Mouse (Mus musculus) left cerebral cortex, postnatal 25 days (tissue): ENCODE data around the gene Khdc1c. TPM values are rescaled to one million over a fixed set of nuclear protein-coding genes. Genes with fewer than 3 reads are reported as not detected.
"Not testable (repeated sequence)": the region's sequence is repeated elsewhere in the genome, so short reads cannot be mapped to it uniquely, and the experiment has no call there.

Source experiments
- DNase-seq, 2 experiments: peaks; one replicate each; pipeline ENCODE4 v3.0.0; 2022; ENCODE audit warnings: low spot score in 2 of 2, mixed read lengths in 1 of 2
- intact Hi-C: fragments of 180-260 bp; cut with DNase I; formaldehyde crosslinking; loops from one replicate; pipeline ENCODE4 v1.15.1; 2025
- total RNA-seq, 2 experiments: library from RNA; stranded (reverse); gene quantifications; 2 replicates each; pipeline ENCODE4 v1.2.3; 2021

Gene Khdc1c
- not detected for total RNA-seq

DNA sequence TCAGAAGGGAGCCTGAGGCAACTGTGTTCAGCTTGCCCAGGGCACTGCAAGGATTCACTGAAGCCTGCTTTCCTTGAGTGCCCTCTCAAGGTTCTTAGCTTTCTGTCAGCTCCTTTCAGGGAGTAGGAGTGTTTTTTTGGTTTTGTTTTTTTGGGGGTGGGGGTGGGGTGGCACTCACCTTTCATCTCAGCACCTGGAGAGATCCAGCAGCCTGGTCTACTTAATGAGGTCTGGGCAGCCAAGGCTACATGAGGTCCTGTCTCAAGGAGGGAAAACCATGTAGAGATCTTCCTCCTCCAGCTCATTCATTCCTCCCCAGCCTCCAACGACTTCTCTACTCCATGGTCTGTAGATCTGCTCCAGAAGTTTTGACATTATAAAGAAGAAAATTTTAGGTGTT, at the start of gene Khdc1c:
Khdc1c (plus strand) TSS at position 301 of the 400 bp plus-strand sequence.
- intact Hi-C loops: not testable (repeated sequence)

DNA sequence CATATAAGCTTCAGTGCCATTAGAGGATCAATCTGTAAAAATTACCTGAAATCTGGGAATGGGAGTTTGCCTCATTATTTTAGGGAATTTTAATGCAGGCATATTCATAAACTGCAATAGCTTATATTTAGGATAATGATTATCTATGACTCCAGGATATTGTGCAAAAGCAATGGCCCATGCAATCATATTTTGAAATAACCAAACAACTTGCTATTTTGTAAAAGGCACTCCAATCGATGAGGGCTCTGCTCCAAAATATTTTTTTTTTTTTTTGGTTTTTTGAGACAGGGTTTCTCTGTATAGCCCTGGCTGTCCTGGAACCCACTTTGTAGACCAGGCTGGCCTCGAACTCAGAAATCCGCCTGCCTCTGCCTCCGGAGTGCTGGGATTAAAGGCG, 47.9 kb upstream of the Khdc1c start:
- intact Hi-C loops: not testable (repeated sequence)

More for the DNA sequence above, at the start of gene Khdc1c:
- not testable (repeated sequence) for DNase-seq

DNA sequence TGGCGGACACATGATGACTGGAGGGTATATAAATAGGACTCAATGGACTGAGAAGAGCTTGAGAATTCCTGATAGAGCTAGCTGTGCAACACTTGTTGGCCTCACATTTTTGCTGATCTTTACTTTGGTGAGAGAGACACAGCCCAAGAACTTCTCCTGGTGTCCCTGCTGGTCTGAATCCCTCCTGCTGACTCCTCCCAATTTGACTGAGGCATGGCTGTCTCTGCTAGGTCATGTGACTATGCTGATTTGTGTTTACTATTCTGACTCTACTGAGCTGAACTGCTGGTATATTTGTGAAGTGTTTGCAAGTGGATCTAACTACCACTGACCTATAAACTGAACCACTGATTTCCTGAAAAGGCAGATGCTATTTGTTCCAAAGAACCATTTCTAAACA, 46.5 kb upstream of the Khdc1c start:
- no peak for DNase-seq
- intact Hi-C loops: no loop called here

More for the DNA sequence above, 47.9 kb upstream of the Khdc1c start:
- not testable (repeated sequence) for DNase-seq

DNA sequence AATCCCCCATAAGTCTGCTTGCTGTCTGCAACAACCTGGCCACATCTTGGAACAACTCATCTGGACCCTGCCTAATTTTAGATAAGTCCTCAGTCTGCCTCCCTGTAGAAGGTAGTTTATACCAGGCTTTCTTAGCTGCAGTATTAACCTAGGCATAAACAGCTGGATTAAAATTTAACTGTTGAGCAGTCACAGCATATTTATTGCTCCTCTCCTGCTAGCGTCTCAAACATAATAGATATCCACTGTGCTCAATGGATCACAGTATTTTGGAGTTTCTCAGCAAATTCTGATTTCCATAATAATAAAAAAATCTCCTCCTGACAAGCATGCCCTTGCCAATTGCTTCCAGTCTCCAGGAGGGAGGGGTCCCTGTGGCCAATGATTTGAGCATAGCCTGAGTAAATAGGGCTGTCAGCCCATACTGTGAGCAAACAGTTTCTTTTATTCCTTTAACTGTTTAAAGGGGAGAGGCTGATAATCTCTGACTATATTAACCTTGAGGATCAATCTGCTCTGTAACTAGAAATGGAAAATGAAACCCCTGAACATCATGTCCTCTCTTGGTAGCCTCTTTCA, 44.0 kb upstream of the Khdc1c start:
- DNase-seq: no peak
- intact Hi-C loops: no loop called here

DNA sequence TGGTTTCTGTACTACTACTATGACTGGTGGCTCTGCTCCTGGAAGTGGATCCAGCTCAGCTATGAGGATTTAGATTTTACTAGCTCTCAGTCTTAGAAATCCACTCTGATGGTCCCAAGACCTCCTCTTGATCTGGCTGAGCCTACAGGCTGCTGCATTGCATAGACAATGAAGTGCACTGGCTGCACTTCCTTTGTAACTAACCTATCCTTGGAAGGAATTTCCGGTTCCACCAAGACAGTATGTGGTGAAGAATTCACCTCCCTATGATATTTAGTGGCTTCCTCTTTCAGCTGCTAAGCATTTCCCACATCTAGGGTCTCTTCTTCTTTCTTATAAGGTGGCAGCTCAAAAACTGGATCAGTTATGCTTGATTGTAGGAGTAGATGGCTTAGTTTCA, 43.5 kb upstream of the Khdc1c start:
- DNase-seq: no peak
- intact Hi-C loops: no loop called here

DNA sequence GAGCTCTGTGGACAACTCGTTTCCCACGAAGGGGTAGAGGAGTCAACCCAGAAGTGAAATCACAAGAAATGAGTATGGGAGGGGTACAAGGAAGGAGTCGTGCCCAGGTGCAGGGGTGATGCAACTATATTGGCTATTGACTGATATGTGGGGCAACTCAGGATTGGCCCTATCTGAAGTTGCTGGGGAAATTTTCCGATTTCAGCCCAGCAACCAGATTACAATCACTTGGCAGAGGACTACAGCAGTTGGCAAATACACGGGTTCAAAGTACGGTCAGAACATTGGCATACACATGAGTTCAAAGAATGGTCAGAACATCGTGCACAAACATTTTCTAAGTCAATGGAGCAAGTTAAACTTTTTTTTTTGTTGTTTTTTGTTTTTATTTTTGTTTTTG, 41.4 kb upstream of the Khdc1c start:
- intact Hi-C loops: no loop called here

DNA sequence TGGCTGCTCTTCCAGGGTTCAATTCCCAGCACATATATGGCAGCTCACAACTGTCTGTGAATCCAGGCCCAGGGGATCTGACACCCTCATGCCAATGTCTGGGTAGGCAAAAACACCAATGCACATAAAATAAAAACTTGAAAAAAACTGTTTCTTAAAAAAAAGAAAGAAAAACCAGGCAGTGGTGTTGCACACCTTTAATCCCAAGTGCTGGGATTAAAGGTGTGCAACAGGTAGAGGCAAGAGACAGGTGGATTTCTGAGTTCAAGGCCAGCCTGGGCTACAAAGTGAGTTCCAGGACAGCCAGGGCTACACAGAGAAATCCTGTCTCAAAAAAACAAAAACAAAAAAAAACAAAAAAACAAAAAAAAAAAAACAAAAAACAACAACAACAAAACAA, 37.0 kb upstream of the Khdc1c start:
- DNase-seq, intact Hi-C loops: not testable (repeated sequence)

More for the DNA sequence above, 41.4 kb upstream of the Khdc1c start:
- no peak for DNase-seq

DNA sequence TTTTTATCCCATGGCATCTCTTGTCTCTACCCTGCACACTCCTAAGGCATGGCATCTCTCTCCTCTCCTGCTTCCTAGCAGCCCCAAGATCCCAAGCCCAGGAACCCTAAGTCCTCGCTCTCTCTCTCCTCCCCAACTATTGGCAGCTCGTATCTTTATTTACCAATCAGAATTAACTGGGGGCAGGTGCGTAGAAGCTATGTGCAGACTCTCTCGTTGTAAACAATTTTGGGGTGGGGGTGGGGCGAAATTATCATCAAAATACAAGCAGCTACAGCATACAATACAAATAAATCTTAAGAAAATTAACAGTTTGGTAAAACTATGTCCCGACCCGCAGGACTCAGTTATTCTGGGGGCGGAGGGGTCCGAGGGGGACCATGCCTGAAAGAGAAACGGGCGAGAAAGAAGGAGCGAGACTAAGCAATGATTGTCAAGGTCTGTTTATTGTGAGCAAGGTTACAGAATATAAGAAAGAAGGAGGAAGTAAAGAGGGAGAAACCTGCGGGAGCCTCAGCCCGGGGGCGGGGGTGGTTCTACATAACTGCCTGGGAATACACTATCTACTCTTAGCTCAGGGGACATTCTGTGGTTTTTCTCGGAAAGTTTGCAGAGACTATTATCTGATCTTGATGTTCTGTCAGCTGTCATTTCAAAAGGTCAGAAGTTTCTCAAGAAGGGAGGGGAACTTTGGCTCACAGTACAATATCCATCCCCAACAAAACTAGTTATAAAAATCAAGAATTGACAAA, 34.7 kb upstream of the Khdc1c start:
- intact Hi-C loops: no loop called here
- DNase-seq: no peak

DNA sequence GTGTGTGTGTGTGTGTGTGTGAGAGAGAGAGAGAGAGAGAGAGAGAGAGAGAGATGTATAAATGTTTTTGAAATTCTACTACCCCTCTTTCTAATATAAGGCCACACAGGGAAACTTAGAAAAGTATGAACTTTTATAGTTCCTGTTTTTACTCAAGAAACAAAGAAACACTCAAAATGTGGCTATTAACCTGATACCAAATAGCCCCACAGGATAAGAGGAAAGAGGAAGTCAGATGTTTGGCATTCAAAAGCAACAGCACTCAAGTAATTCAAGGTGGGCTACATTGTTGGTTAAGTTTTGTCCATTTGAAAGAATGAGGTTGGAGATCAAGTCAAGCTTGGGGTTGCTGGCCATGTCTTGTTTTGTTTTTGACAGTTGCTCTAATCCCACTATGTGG, 32.3 kb upstream of the Khdc1c start:
- intact Hi-C loops: no loop called here

DNA sequence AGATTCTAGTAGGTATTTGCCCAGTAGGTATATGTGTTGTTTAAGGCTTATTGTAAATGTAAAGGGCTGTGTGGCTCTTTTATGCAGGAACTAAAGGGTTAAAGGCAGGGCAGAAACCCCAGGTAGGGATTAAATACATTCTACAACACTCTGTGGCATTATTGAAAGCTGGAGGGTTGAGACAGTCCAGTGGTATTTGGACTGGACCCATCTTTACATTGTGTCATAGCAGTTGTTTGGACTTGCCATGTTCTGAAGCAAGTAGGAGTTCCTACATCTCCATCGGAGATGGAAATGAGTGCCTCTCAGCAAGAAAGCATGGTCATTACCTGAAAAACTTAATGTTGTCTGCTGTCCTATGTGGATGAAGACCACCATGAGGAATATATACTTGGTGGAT, 27.4 kb upstream of the Khdc1c start:
- no peak for DNase-seq
- intact Hi-C loops: loop anchor here (10.0 kb wide), 1 partner anchor 406 kb away; no protein-coding TSS in a partner anchor

More for the DNA sequence above, 32.3 kb upstream of the Khdc1c start:
- no peak for DNase-seq

DNA sequence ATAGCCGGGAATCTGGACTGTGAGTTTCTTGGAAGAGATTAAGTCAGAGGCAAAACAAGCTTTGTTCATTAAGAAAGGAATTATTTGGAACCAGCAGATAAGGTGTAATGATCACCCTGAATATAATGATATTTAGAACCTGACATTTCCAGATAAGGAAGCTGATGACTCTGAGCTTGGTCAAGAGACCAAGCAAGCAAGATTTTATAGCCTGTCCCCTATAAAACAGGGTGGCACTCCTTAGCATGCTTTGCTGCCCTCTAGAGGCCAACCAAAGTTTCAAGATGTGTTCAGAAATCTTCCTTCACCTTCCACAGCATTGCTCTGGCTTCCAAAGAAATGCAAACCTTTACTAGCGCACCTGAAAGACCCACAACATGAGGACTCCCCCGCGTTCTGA, 23.9 kb upstream of the Khdc1c start:
- intact Hi-C loops: loop anchor here (1.0 to 10.0 kb wide), 3 partner anchors 125 to 409 kb away; partner anchors contain the start of gene Tmem14a
- DNase-seq: peak; percentile 53 to 71

DNA sequence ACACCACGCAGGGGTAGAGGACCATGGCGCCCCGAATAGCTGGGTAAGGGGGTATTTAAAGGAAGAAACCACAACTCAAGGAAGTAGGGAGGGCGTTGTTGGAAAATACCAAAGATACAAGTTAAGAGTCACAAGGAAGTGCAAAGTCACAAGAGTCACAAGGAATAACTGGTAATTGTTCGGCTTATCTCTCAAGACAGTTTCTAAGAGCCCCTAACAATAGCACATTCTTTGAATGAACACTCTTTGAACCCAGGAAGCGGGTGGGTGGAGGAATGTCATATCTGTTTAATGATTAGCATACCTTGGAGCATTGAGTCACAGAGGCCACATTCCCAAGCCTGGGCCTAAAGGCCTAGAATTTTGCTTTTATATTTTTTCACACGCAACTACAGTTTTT, 23.4 kb upstream of the Khdc1c start:
- not testable (repeated sequence) for DNase-seq
- intact Hi-C loops: loop anchor here (1.0 to 10.0 kb wide), 3 partner anchors 126 to 410 kb away; partner anchors contain the start of gene Tmem14a

DNA sequence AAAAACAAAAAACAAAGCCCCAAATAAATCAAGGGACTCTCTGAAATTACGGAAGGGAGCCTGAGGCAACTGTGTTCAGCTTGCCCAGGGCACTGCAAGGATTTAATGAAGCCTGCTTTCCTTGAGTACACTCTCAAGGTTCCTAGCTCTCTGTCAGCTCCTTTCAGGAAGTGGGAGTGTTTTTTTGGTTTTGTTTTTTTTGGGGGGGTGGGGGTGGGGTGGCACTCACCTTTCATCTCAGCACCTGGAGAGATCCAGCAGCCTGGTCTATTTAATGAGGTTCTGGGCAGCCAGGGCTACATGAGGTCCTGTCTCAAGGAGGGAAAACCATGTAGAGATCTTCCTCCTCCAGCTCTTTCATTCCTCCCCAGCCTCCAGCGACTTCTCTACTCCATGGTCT, 18.8 kb upstream of the Khdc1c start, which contains the start of gene Khdc1a:
Khdc1a (plus strand) TSS at position 301 of the 400 bp plus-strand sequence.
- no peak for DNase-seq
- intact Hi-C loops: loop anchor here (10.0 kb wide), 1 partner anchor 415 kb away; no protein-coding TSS in a partner anchor

DNA sequence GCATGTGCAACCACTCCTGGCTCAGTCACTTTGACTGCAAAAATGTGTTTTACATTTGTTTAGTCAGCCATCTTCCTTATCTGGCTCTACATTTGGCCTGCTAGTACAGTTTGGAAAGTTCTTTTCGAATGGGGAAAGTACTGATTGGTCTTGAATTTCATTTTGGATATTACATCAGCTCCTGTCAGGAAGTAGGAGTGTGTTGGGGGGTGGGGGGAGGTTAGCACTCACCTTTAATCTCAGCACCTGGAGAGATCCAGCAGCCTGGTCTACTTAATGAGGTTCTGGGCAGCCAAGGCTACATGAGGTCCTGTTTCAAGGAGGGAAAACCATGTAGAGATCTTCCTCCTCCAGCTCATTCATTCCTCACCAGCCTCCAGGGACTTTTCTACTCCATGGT, 15.1 kb downstream of the Khdc1c start, which contains the start of gene Khdc1b:
Khdc1b (plus strand) TSS at position 301 of the 400 bp plus-strand sequence.
- DNase-seq: no peak

DNA sequence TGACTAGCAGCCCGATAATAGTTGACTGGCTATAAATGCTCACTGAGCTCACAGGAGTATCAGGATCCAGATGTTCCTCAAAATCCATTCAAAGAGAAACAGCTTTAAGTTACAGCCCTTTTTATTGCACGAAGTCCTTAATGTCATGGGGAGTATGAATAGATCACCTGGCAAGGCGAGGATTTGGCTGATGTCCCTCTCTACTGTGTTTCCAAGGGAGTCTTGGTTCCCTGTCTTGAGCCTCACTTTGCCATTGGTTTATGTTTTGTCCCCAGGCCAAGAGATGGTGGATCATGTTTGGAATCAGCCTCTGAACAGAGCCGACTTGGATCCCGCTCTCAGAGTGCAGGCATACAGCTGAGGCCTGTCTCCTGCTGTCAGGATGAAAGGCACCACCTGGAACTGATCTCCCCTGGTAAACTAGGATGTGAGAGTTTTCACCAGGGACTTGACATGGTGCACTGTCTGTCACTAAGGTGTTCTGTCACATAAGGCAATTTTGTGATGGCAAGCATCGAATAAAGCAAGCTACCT, 23.1 kb downstream of the Khdc1c start:
- intact Hi-C loops: no loop called here
- DNase-seq: no peak

More for the DNA sequence above, 15.1 kb downstream of the Khdc1c start, which contains the start of gene Khdc1b:
- intact Hi-C loops: no loop called here

DNA sequence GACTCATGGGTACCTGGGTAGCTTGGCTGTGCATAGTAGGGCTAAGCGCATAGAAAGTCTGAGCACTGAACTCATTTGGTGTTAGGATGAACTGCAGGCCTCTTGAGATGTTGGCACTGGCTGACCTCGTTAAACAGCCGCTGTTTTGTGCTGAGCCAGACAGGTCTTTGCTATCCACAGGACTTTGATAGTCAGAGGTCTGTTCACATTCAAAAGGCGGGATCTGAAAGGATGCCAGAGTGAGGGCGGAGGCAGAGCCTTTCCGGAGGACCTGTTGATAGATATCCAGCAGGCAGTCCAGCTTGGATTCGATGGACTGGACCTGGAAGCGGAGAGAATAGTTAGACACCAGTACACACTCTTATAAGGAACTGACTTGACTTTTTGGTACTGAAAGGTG, 34.7 kb downstream of the Khdc1c start:
- intact Hi-C loops: no loop called here
- DNase-seq: no peak

DNA sequence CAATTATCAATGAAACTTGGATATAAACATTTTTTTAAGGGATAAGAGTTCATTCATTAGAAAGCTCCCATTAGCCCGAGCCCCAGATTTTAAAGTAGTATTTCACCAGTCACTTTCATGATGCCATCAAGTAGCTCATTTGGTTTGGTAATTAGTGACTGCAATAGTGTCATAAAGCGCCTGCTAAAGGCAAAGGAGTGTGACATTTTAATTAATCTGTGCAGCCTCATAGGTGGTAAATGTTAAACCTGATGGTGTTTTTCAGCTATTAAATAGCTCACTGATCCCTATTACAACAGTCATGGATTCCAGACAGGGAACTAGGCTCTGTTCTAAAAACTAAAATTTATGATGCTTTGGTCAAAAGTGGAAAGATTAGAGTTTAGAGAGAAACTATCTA, 39.1 kb downstream of the Khdc1c start:
- DNase-seq: no peak
- intact Hi-C loops: no loop called here

DNA sequence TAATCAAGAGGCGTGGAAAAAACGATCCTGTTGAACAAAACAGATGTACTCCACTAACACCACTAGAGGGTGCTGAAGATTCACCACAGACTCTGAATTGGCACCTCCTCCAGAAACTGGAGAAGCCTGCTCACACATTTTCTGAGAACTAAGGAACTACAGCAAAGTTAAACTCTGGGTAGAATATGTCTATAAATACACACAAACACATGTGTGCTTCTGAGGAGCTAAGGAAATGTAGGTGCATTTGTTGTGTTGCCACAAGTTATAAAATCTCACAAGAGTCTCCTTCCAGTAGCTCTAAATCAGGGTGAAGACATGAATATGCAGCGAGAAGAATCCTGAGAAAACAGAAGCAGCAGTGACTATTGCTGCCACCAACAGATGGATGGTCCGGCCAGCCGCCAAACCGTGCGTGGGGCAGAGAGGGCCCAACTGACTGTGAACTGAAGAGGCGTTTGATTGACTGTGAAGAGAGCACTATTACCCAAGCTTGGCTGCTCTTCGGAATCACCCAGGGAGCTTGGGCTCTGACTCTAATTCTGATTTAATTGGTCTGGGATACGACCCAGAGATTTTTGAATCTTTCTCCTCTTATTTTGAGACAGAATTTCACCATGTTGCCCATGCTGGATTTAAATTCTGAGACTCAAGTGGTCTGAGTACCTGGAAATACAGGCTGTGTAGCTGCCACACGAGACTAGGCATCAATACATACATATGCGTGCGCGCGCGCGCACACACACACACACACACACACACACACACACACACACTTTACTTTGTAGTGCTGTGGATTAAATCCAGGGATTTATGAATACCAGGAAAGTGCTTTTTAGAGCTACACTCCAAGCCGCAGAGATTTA, 43.4 kb downstream of the Khdc1c start:
- DNase-seq: peak; percentile 77 to 96
- intact Hi-C loops: loop anchor here (1.0 to 5.0 kb wide), 5 partner anchors 46 to 857 kb away; partner anchors contain the start of gene Kcnq5

DNA sequence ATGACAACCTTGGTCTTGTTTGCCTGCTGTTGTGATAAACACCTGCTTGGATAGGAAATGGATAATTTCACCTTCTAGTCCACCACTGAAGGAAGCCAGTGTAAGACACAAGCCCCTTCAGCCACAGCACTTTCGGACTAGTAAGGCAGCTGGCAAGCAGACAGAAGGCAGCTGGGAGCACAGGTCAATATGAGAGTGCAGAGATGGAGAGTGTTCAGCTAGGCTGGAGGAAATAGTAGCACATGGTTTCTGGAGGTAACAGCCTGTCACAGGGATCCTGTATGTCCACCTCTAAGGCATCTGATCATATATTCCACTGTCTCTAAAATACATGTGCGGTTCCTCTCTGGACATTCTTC, 44.0 kb downstream of the Khdc1c start:
- no peak for DNase-seq
- intact Hi-C loops: loop anchor here (5.0 kb wide), 2 partner anchors 45 to 265 kb away; no protein-coding TSS in a partner anchor
